Mouse (Mus musculus) neural tube, embryonic 14.5 days (tissue): Measurements from ENCODE around the gene Smarca2. TPM values are rescaled to one million over a fixed set of nuclear protein-coding genes. Genes with fewer than 3 reads are reported as not detected.

Experiments used
- ATAC-seq: fragments of 200-750 bp; cut with Nextera tagmentation; 2 replicates; pipeline ENCODE4 v1.8.0; 2017; ENCODE audit warnings: low read depth, mild to moderate bottlenecking, moderate TSS enrichment, moderate library complexity
- H3K27ac ChIP-seq: fragments of 300-500 bp; sonication (generic); 2 replicates; pipeline ENCODE4 v1.5.1; 2014; ENCODE audit warnings: low read depth, mild to moderate bottlenecking, control low read depth, low read length, moderate library complexity, mixed read lengths
- H3K27me3 ChIP-seq: fragments of 300-500 bp; sonication (generic); 2 replicates; pipeline ENCODE4 v1.6.1; 2014; ENCODE audit warnings: low read length; ENCODE audit not compliant: control insufficient read depth, insufficient read depth
- H3K36me3 ChIP-seq: fragments of 300-500 bp; sonication (generic); 2 replicates; pipeline ENCODE4 v1.6.1; 2014; ENCODE audit warnings: low read length, mixed read lengths; ENCODE audit not compliant: control insufficient read depth, insufficient read depth
- H3K4me1 ChIP-seq: fragments of 300-500 bp; sonication (generic); 2 replicates; pipeline ENCODE4 v1.6.1; 2014; ENCODE audit warnings: low read length; ENCODE audit not compliant: control insufficient read depth, insufficient read depth
- H3K4me2 ChIP-seq: fragments of 300-500 bp; sonication (generic); 2 replicates; pipeline ENCODE4 v1.6.1; 2014; ENCODE audit warnings: mild to moderate bottlenecking, low read depth, low read length, control low read depth
- H3K4me3 ChIP-seq: fragments of 300-500 bp; sonication (generic); 2 replicates; pipeline ENCODE4 v1.5.1; 2014; ENCODE audit warnings: low read depth, low read length, control low read depth, mixed read lengths
- H3K9ac ChIP-seq: fragments of 300-500 bp; sonication (generic); replicated peaks from 2 replicates; pipeline ENCODE4 v1.6.1; 2014; ENCODE audit warnings: low read depth, mild to moderate bottlenecking, control low read depth, low read length, mixed read lengths
- H3K9me3 ChIP-seq: fragments of 300-500 bp; sonication (generic); 2 replicates; pipeline ENCODE4 v1.6.1; 2016; ENCODE audit warnings: low read length; ENCODE audit not compliant: control insufficient read depth
- WGBS: fragments of 180-500 bp; shearing (Covaris S2); extraction: QIAGEN DNeasy Blood & Tissue Kit; methylation state at CpG from one replicate; pipeline ENCODE4 v1.1.7; 2014; 5-methylcytosine and 5-hydroxymethylcytosine counted together
- polyA plus RNA-seq: library from polyadenylated mRNA; unstranded; fragments of >200 nt; fragmentation: Nextera tagmentation; extraction: Ambion mirVana; gene quantifications from 2 replicates; pipeline ENCODE4 v1.2.1, GENCODE M21; 2014

The Smarca2 gene
- polyA plus RNA-seq, result 121 and 128 TPM in 2 replicates

- H3K9me3 ChIP-seq, result no peaks in the 10 kb centered on the region
- peaks cover 8% of the 10 kb centered on the region for H3K27me3 ChIP-seq
- H3K27ac ChIP-seq, result peak within 1 kb of the TSS; percentile 92
- peaks cover 8% of the 10 kb centered on the region for H3K4me1 ChIP-seq
- H3K4me3 ChIP-seq, result peak within 1 kb of the TSS; percentile 81
- ATAC-seq, result peak; percentile 98
- H3K36me3 ChIP-seq, result no peaks in the 10 kb centered on the region
- WGBS, result 0% methylated on average over 45 of the region's 45 CpGs
- peak within 1 kb of the TSS; percentile 72 for H3K9ac ChIP-seq
- H3K4me2 ChIP-seq, result peak within 1 kb of the TSS; percentile 98
These were observed at the start of gene Smarca2 for GRCm38 (mm10) chr19:26604755-26605300. Gene Smarca2, plus strand, starts transcription at chr19:26605050.

GRCm38 (mm10) chr19:26564850-26565249 lies 40.0 kb upstream of the Smarca2 start:
- Histone ChIP-seq H3K4me2 (no peak overlapping the region), H3K9me3 (no peaks in the 10 kb centered on the region), H3K9ac (no peak overlapping the region), H3K4me1 (no peaks in the 10 kb centered on the region), H3K36me3 (no peaks in the 10 kb centered on the region), H3K27me3 (no peaks in the 10 kb centered on the region), H3K27ac (no peak overlapping the region), H3K4me3 (no peak overlapping the region)
- ATAC-seq, result 0 out of 2 replicates have a peak, but pooled peaks have one; percentile 24
- WGBS, result 77% methylated on average over 2 of the region's 2 CpGs

- WGBS, result 54% methylated on average over 9 of the region's 9 CpGs
- Histone ChIP-seq H3K27ac (no peak overlapping the region), H3K4me2 (no peak overlapping the region), H3K4me3 (no peak overlapping the region), H3K4me1 (no peaks in the 10 kb centered on the region), H3K27me3 (no peaks in the 10 kb centered on the region), H3K36me3 (no peaks in the 10 kb centered on the region), H3K9ac (no peak overlapping the region), H3K9me3 (no peaks in the 10 kb centered on the region)
- ATAC-seq, result no peak
These were observed 38.7 kb upstream of the Smarca2 start for GRCm38 (mm10) chr19:26566109-26566508.

GRCm38 (mm10) chr19:26568236-26568635 lies 36.6 kb upstream of the Smarca2 start:
- H3K27me3 ChIP-seq, result no peaks in the 10 kb centered on the region
- no peak overlapping the region for H3K9ac ChIP-seq
- no peaks in the 10 kb centered on the region for H3K9me3 ChIP-seq
- H3K4me3 ChIP-seq, result no peak overlapping the region
- 74% methylated on average over 5 of the region's 5 CpGs for WGBS
- H3K27ac ChIP-seq, result no peak overlapping the region
- ATAC-seq, result no peak
- H3K4me2 ChIP-seq, result no peak overlapping the region
- no peaks in the 10 kb centered on the region for H3K36me3 ChIP-seq
- no peaks in the 10 kb centered on the region for H3K4me1 ChIP-seq

GRCm38 (mm10) chr19:26568941-26569340 lies 35.9 kb upstream of the Smarca2 start:
- no peaks in the 10 kb centered on the region for H3K27me3 ChIP-seq
- ATAC-seq, result no peak
- H3K27ac ChIP-seq, result no peak overlapping the region
- H3K4me3 ChIP-seq, result no peak overlapping the region
- H3K4me2 ChIP-seq, result no peak overlapping the region
- H3K4me1 ChIP-seq, result no peaks in the 10 kb centered on the region
- no peak overlapping the region for H3K9ac ChIP-seq
- no peaks in the 10 kb centered on the region for H3K9me3 ChIP-seq
- no peaks in the 10 kb centered on the region for H3K36me3 ChIP-seq
- 95% methylated on average over 5 of the region's 5 CpGs for WGBS

- H3K27ac ChIP-seq, result no peak overlapping the region
- H3K9me3 ChIP-seq, result no peaks in the 10 kb centered on the region
- no peak for ATAC-seq
- no peaks in the 10 kb centered on the region for H3K36me3 ChIP-seq
- H3K4me2 ChIP-seq, result no peak overlapping the region
- H3K4me1 ChIP-seq, result no peaks in the 10 kb centered on the region
- no peak overlapping the region for H3K4me3 ChIP-seq
- H3K27me3 ChIP-seq, result no peaks in the 10 kb centered on the region
- no peak overlapping the region for H3K9ac ChIP-seq
- WGBS, result 93% methylated on average over 1 of the region's 1 CpGs
These were observed 35.4 kb upstream of the Smarca2 start for GRCm38 (mm10) chr19:26569461-26569860.

- no peaks in the 10 kb centered on the region for H3K36me3 ChIP-seq
- no peak for ATAC-seq
These were observed 25.2 kb upstream of the Smarca2 start for GRCm38 (mm10) chr19:26579645-26580044.

GRCm38 (mm10) chr19:26580061-26580460 lies 24.8 kb upstream of the Smarca2 start:
- Histone ChIP-seq H3K9ac (no peak overlapping the region), H3K36me3 (no peaks in the 10 kb centered on the region), H3K27me3 (no peaks in the 10 kb centered on the region), H3K9me3 (no peaks in the 10 kb centered on the region), H3K4me1 (no peaks in the 10 kb centered on the region), H3K4me3 (no peak overlapping the region), H3K27ac (no peak overlapping the region), H3K4me2 (no peak overlapping the region)
- WGBS, result 85% methylated on average over 1 of the region's 1 CpGs
- ATAC-seq, result no peak

More at GRCm38 (mm10) chr19:26579645-26580044, 25.2 kb upstream of the Smarca2 start:
- Histone ChIP-seq H3K9me3 (no peaks in the 10 kb centered on the region), H3K4me1 (no peaks in the 10 kb centered on the region), H3K27me3 (no peaks in the 10 kb centered on the region), H3K27ac (no peak overlapping the region), H3K4me3 (no peak overlapping the region), H3K9ac (no peak overlapping the region), H3K4me2 (no peak overlapping the region)
- 83% methylated on average over 5 of the region's 5 CpGs for WGBS

- no peak overlapping the region for H3K9ac ChIP-seq
- no peak overlapping the region for H3K4me2 ChIP-seq
- H3K27me3 ChIP-seq, result no peaks in the 10 kb centered on the region
- H3K9me3 ChIP-seq, result no peaks in the 10 kb centered on the region
- no peaks in the 10 kb centered on the region for H3K4me1 ChIP-seq
- H3K36me3 ChIP-seq, result no peaks in the 10 kb centered on the region
- no peak overlapping the region for H3K4me3 ChIP-seq
- no peak for ATAC-seq
- no peak overlapping the region for H3K27ac ChIP-seq
These were observed 10.2 kb upstream of the Smarca2 start for GRCm38 (mm10) chr19:26594661-26595060.
